Mouse (Mus musculus): Measurements from ENCODE around the gene Speer4e. TPM values are rescaled to one million over a fixed set of nuclear protein-coding genes. Genes with fewer than 3 reads are reported as not detected.
A peak's percentile ranks its signal among the peaks of the same experiment; 100 is the strongest.
"Not testable (repeated sequence)": the region's sequence is repeated elsewhere in the genome, so short reads cannot be mapped to it uniquely, and the experiment has no call there.

Gene Speer4e
- polyA plus RNA-seq (2015; fragmentation: Nextera tagmentation; extraction: Ambion mirVana), result not detected in 2 replicates

- not testable (repeated sequence) for H3K27me3 ChIP-seq; H3K4me2 ChIP-seq; ATAC-seq (ENCODE audit: low FRiP score); H3K4me3 ChIP-seq; H3K9ac ChIP-seq; H3K27ac ChIP-seq; H3K36me3 ChIP-seq; H3K4me1 ChIP-seq (replicated peaks); H3K9me3 ChIP-seq
- WGBS, result 76% methylated on average over 1 of the region's 1 CpGs
These were observed at the start of gene Speer4e for GRCm38 (mm10) chr5:14938329-14938728. Gene Speer4e, minus strand, starts transcription at chr5:14938429.

DNA sequence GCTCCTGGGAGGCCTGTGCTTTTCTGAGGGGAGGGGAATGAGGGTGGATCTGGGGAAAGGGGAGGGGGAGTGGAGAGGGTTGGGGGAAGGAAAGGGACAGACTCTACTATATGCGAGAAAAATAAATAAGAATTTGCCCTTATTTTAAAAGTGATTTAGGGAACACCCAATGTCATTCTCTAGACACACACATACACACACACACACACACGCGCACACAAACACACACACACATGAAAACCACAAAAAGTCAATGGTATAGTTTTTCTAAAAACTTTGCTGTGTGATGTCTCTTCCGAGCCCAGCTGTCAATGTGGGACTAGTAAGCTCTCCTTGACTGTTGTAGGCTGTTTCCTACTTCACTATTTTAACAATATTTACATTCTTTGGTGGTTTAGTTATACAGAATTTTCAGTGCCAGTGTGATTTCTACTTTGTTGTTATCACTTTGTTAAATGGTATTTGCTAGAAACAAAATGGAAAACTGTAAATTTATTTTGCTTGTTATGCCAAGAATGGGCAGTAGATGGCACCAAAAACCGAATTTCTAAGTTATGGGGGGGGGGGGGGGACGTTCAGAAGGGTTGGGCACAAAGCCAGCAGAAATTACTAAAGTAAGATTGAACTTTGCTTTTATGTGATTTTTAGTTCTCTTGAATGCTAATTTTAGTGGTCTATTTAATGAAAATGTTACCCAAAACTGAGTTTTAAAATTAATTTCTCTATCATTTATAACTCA lies 48.6 kb upstream of the Speer4e start:
- H3K27me3 ChIP-seq; H3K4me1 ChIP-seq (replicated peaks); H3K4me2 ChIP-seq; H3K4me3 ChIP-seq; H3K36me3 ChIP-seq; H3K9ac ChIP-seq; ATAC-seq (ENCODE audit: low FRiP score); H3K27ac ChIP-seq: not testable (repeated sequence)
- WGBS, result 48% methylated on average over 6 of the region's 6 CpGs
- H3K9me3 ChIP-seq, result peaks cover 22% of the 10 kb centered on the region

GRCm38 (mm10) chr5:14978835-14979234 lies 40.6 kb upstream of the Speer4e start, which contains the start of gene Gm10354:
Gene Gm10354, minus strand, starts transcription at chr5:14978935.
- peaks cover 31% of the 10 kb centered on the region for H3K9me3 ChIP-seq
- not testable (repeated sequence) for H3K27me3 ChIP-seq; H3K4me2 ChIP-seq; H3K36me3 ChIP-seq; H3K4me3 ChIP-seq; H3K9ac ChIP-seq; H3K27ac ChIP-seq; H3K4me1 ChIP-seq (replicated peaks); ATAC-seq (ENCODE audit: low FRiP score)
- 39% methylated on average over 1 of the region's 1 CpGs for WGBS

DNA sequence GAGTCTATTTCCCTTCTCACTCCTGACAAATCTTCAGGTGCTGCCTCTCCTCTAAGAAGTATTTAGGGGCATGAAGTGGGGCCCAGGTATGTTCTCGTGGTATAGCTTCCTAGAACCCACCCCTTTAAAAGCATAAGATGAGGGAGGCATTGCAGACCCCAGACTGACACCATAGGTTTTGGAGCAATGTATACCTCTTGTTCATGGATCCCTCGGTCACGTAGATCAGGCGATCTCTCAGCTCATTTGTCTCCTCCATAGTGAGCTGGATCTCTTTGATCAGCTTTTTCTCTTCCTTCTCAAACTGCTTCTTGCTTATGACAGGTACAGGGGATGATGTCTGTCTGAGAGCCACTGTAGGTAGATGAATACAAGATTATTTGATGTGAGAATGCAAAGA lies 39.1 kb upstream of the Speer4e start:
- H3K4me1 ChIP-seq (replicated peaks), result not testable (repeated sequence)

DNA sequence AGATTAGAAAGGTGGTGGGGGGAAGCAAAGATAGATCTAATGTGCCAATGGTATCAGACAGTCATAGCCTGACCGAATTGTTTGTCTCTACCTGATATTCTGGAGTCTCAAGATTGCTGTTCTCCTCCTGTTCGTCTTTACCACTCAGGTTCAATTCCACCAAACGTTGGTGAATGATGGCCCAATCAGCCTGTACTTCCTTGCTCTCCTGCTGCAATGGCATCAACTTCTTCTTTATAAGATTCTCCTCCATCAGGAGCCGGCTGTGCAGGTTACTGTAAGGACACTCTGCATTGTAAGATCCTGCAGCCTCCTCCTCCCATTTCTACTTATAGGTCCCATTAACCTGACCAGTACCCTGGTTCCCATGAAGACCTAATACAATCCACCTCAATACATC lies 37.1 kb upstream of the Speer4e start:
- WGBS, result 76% methylated on average over 4 of the region's 4 CpGs
- H3K9ac ChIP-seq; H3K27ac ChIP-seq; ATAC-seq (ENCODE audit: low FRiP score); H3K27me3 ChIP-seq; H3K4me2 ChIP-seq; H3K4me1 ChIP-seq (replicated peaks); H3K36me3 ChIP-seq; H3K4me3 ChIP-seq: not testable (repeated sequence)
- H3K9me3 ChIP-seq, result peaks cover 42% of the 10 kb centered on the region

More for the DNA sequence above, 39.1 kb upstream of the Speer4e start:
- H3K4me3 ChIP-seq; H3K4me2 ChIP-seq; H3K27me3 ChIP-seq; ATAC-seq (ENCODE audit: low FRiP score); H3K9ac ChIP-seq; H3K36me3 ChIP-seq; H3K27ac ChIP-seq: not testable (repeated sequence)
- peaks cover 37% of the 10 kb centered on the region for H3K9me3 ChIP-seq
- 75% methylated on average over 4 of the region's 4 CpGs for WGBS

DNA sequence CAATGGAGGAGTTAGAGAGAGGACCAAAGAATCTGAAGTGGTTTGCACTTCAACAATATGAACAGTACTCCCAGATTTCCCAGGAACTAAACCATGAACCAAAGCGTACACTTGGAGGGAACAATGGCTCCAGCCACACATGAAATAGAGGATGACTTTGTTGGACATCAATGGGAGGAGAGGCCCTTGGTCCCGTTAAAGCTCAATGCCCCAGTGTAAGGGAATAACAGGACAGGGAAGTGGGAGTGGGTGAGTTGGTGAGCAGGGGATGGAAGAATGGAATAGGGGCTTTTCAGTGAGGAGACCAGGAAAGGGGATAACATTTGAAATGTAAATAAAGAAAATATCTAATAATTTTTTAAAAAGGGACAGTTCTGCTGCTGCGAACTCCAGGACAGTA lies 34.6 kb upstream of the Speer4e start:
- H3K27ac ChIP-seq; H3K4me2 ChIP-seq; H3K4me1 ChIP-seq (replicated peaks); H3K9ac ChIP-seq; H3K27me3 ChIP-seq; H3K4me3 ChIP-seq; ATAC-seq (ENCODE audit: low FRiP score); H3K36me3 ChIP-seq: not testable (repeated sequence)
- 80% methylated on average over 3 of the region's 3 CpGs for WGBS
- peaks cover 33% of the 10 kb centered on the region for H3K9me3 ChIP-seq

- H3K4me3 ChIP-seq; H3K27me3 ChIP-seq; ATAC-seq (ENCODE audit: low FRiP score); H3K4me1 ChIP-seq (replicated peaks); H3K27ac ChIP-seq; H3K9ac ChIP-seq; H3K4me2 ChIP-seq; H3K36me3 ChIP-seq: not testable (repeated sequence)
- WGBS, result 85% methylated on average over 13 of the region's 13 CpGs
- H3K9me3 ChIP-seq, result peaks cover 23% of the 10 kb centered on the region
These were observed 25.6 kb upstream of the Speer4e start for GRCm38 (mm10) chr5:14963821-14964220.

DNA sequence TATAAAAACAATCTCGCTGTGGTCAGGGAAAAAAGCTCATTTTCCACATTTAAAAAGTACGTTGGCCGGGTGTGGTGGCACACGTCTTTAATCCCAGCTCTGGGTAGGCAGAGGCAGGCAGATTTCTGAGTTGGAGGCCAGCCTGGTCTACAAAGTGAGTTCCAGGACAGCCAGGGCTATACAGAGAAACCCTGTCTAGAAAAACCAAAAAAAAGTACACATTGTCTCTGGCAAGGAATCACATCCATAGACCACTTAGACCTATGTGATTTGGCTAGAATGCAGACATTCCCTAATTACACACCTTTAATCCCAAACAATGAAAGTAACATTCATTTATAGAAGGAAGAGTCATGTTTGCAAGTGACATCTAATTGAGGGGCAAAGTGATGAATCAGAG lies 23.3 kb upstream of the Speer4e start:
- H3K9me3 ChIP-seq, result peaks cover 31% of the 10 kb centered on the region
- H3K4me1 ChIP-seq (replicated peaks); H3K27me3 ChIP-seq; H3K27ac ChIP-seq; H3K36me3 ChIP-seq; H3K4me2 ChIP-seq; H3K9ac ChIP-seq; H3K4me3 ChIP-seq: not testable (repeated sequence)
- peak; percentile 68; the same call in 1 of the 2 replicates for ATAC-seq (ENCODE audit: low FRiP score)
- 84% methylated on average over 4 of the region's 4 CpGs for WGBS

GRCm38 (mm10) chr5:14955928-14956706 lies 17.9 kb upstream of the Speer4e start:
- H3K4me2 ChIP-seq; H3K27me3 ChIP-seq; H3K4me1 ChIP-seq (replicated peaks); H3K9ac ChIP-seq; H3K36me3 ChIP-seq; H3K4me3 ChIP-seq; H3K27ac ChIP-seq: not testable (repeated sequence)
- H3K9me3 ChIP-seq, result peaks cover 34% of the 10 kb centered on the region
- ATAC-seq (ENCODE audit: low FRiP score), result 0 out of 2 replicates have a peak, but pooled peaks have one; percentile 36
- 93% methylated on average over 1 of the region's 1 CpGs for WGBS

GRCm38 (mm10) chr5:14953587-14953986 lies 15.4 kb upstream of the Speer4e start:
- not testable (repeated sequence) for H3K4me3 ChIP-seq; ATAC-seq (ENCODE audit: low FRiP score); H3K9ac ChIP-seq; H3K27me3 ChIP-seq; H3K4me1 ChIP-seq (replicated peaks); H3K36me3 ChIP-seq; H3K4me2 ChIP-seq; H3K27ac ChIP-seq
- peaks cover 30% of the 10 kb centered on the region for H3K9me3 ChIP-seq

GRCm38 (mm10) chr5:14952749-14953148 lies 14.5 kb upstream of the Speer4e start:
- H3K9me3 ChIP-seq, result peaks cover 33% of the 10 kb centered on the region
- not testable (repeated sequence) for H3K4me1 ChIP-seq (replicated peaks); H3K4me2 ChIP-seq; H3K36me3 ChIP-seq; ATAC-seq (ENCODE audit: low FRiP score); H3K27ac ChIP-seq; H3K9ac ChIP-seq; H3K27me3 ChIP-seq; H3K4me3 ChIP-seq
- 69% methylated on average over 3 of the region's 3 CpGs for WGBS

DNA sequence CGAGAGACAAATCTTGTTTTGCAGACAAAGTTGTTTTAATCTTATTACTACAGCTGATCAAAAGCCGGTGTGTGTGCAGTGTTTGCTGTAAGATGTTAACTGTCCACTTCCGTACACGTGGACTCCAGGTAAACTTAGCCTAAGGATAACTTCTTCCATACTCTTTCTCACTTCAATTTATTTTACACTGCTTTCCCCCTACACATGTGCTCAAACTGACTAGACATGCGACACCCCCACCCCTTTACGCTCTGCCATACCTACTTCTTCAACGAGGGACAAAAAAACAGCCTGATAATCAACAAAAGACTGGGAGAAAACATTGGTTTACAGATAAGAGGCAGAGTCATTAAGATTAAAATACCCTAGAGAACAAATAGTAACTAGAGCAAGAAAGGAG lies 13.6 kb upstream of the Speer4e start:
- not testable (repeated sequence) for H3K4me2 ChIP-seq; H3K27ac ChIP-seq; H3K27me3 ChIP-seq; H3K4me1 ChIP-seq (replicated peaks); H3K9ac ChIP-seq; H3K4me3 ChIP-seq; H3K36me3 ChIP-seq
- 69% methylated on average over 7 of the region's 7 CpGs for WGBS
- peaks cover 32% of the 10 kb centered on the region for H3K9me3 ChIP-seq
- 0 out of 2 replicates have a peak, but pooled peaks have one; percentile 68 for ATAC-seq (ENCODE audit: low FRiP score)
